Mouse (Mus musculus): ENCODE results near the gene Pmfbp1. TPM values are rescaled to one million over a fixed set of nuclear protein-coding genes. Genes with fewer than 3 reads are reported as not detected.

Gene Pmfbp1
- polyA plus RNA-seq, 1 experiment from 2014 or later = 1.3 TPM

DNA sequence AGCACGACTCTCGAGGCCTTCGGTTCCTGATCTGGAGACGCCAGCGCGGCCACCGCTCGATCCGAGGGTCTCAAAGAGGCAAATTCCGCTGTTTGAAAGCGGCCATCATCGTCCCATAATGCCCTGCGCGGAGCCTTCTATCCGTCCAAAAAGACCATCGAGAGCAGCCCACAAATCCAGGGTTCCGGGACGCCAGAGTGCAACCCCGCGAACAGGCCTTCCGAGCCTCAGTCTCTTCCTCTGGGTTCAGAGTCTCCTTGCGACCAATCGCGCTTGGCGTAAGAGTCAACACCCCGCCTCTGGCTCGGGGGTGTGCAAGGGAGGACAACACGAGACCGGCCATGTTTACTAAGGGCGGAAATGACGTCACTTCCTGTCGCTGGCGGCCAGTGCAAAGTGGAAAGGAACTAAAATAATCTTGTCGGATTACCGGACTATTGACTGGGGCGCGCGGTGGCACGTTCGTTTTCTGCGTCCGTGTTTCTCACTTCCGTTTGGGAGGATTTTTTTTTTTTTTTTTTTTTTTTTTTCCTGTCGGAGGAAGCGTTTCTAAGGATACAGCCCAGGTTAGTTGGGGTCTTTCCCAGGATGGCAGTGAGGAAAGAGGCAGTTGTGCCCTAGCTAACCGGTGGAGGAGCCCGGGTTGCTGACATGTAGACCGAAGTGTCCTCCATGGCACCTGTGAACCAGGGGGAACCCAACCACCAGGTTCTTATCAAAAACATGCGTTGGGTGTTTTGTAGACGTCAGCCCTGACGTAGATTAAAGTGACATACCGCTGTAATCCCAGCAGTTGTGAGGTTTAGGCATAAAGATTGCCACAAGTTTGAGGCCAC lies 71.9 kb downstream of the Pmfbp1 start, which contains the start of the genes Dhx38 and Txnl4b:
Dhx38 (minus strand) TSS at position 364 of the 836 bp plus-strand sequence.
Txnl4b (plus strand) TSS at position 395 of the 836 bp plus-strand sequence.
- Histone ChIP-seq H3K4me3 (ENCODE audit: low read length) (peak within 1 kb of the TSS; percentile 93), H3K27ac (ENCODE audit: low read depth, low read length) (peak within 1 kb of the TSS; percentile 91), H3K27me3 (replicated peaks; ENCODE audit: control insufficient read depth, insufficient read depth, low read length) (no peaks in the 10 kb centered on the region), H3K36me3 (ENCODE audit: control insufficient read depth, insufficient read depth, low read length) (peaks cover 20% of the 10 kb centered on the region), H3K9ac (ENCODE audit: low read depth, low read length) (peak within 1 kb of the TSS; percentile 95), H3K9me3 (ENCODE audit: control insufficient read depth, low read length) (no peaks in the 10 kb centered on the region), H3K4me2 (ENCODE audit: low read length) (peak within 1 kb of the TSS; percentile 79), H3K4me1 (ENCODE audit: control insufficient read depth, insufficient read depth, low read depth, low read length) (peaks cover 16% of the 10 kb centered on the region)
- ATAC-seq = peak; percentile 100
- under 1% methylated on average over 51 of the region's 52 CpGs for WGBS

DNA sequence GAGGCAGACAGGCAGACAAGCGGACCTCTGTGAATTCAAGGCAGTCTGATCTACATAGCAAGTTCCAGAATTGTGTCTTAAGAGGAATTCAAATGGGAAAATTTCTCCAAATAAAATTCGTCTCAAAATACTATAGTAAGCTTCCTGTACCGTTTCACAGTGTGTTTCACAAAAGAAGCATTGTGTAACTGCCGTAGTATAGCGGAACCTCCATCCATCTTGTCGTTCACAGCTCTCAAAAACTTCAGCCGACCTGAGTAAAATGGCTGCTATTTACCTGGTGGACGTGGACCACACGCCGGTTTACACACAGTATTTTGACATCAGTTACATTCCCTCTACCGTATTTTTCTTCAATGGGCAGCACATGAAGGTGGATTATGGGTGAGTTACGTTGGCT lies 77.3 kb downstream of the Pmfbp1 start:
- Histone ChIP-seq H3K36me3 (ENCODE audit: control insufficient read depth, insufficient read depth, low read length) (peaks cover 8% of the 10 kb centered on the region; the same call in 1 of the 2 replicates), H3K4me3 (ENCODE audit: low read length) (no peak overlapping the region), H3K27me3 (replicated peaks; ENCODE audit: control insufficient read depth, insufficient read depth, low read length) (no peaks in the 10 kb centered on the region), H3K4me1 (ENCODE audit: control insufficient read depth, insufficient read depth, low read depth, low read length) (peaks cover 9% of the 10 kb centered on the region), H3K4me2 (ENCODE audit: low read length) (no peak overlapping the region), H3K9ac (ENCODE audit: low read depth, low read length) (no peak overlapping the region), H3K9me3 (ENCODE audit: control insufficient read depth, low read length) (no peaks in the 10 kb centered on the region), H3K27ac (ENCODE audit: low read depth, low read length) (no peak overlapping the region)
- 89% methylated on average over 12 of the region's 12 CpGs for WGBS
- ATAC-seq = no peak

DNA sequence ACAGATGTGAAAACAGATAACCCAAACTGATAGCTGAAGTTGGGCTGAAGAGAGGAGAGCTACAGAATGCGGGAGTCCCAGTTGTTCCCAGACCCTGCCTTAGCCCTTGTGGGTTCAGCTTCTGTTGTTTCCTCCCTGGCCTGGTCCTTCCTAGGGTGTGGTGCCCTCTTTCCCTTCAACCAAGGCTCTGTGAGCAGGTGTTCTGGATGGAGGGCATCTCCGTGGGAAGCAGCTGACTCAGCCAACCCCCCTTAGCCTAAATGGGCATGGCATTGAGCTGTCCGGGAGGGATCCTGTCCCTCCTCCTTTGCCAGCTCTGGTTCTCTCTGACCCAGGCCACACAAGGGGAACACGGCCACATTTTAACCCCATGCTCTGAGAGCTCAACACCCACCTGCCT lies 82.5 kb downstream of the Pmfbp1 start:
- H3K4me3 ChIP-seq (ENCODE audit: low read length) = no peak overlapping the region
- H3K36me3 ChIP-seq (ENCODE audit: control insufficient read depth, insufficient read depth, low read length) = peaks cover 3% of the 10 kb centered on the region; the same call in 1 of the 2 replicates
- WGBS = 86% methylated on average over 4 of the region's 4 CpGs
- ATAC-seq = no peak
- no peak overlapping the region for H3K27ac ChIP-seq (ENCODE audit: low read depth, low read length)
- no peaks in the 10 kb centered on the region for H3K9me3 ChIP-seq (ENCODE audit: control insufficient read depth, low read length)
- H3K4me1 ChIP-seq (ENCODE audit: control insufficient read depth, insufficient read depth, low read depth, low read length) = no peaks in the 10 kb centered on the region
- H3K9ac ChIP-seq (ENCODE audit: low read depth, low read length) = no peak overlapping the region
- H3K4me2 ChIP-seq (ENCODE audit: low read length) = no peak overlapping the region
- no peaks in the 10 kb centered on the region for H3K27me3 ChIP-seq (replicated peaks; ENCODE audit: control insufficient read depth, insufficient read depth, low read length)

DNA sequence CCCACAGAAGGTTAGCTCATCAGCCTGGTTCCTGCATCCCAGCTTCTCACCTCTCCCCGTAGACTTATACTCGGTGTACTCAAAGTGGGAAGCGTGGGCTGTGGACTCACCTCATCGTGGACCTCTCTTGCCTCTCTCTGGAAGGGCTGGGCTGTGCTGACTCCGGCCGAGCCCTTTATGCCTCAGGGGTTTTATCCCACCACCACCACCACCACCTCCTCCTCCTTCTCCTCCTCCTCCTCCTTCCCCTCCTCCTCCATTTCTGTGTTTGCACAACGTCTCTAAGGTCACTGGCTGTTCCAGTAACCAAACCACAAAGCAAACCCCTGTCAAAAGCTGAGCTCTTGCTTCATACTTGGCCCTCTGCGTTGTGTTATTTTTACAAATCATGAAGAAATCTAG lies 85.1 kb downstream of the Pmfbp1 start, which contains the start of gene Hp:
Hp (minus strand) TSS at position 273 of the 402 bp plus-strand sequence.
- H3K9ac ChIP-seq (ENCODE audit: low read depth, low read length) = no peak within 1 kb of the TSS
- H3K27me3 ChIP-seq (replicated peaks; ENCODE audit: control insufficient read depth, insufficient read depth, low read length) = no peaks in the 10 kb centered on the region
- no peaks in the 10 kb centered on the region; the same call in 1 of the 2 replicates for H3K9me3 ChIP-seq (ENCODE audit: control insufficient read depth, low read length)
- H3K4me2 ChIP-seq (ENCODE audit: low read length) = no peak within 1 kb of the TSS
- H3K27ac ChIP-seq (ENCODE audit: low read depth, low read length) = no peak within 1 kb of the TSS
- 86% methylated on average over 8 of the region's 8 CpGs for WGBS
- no peaks in the 10 kb centered on the region for H3K36me3 ChIP-seq (ENCODE audit: control insufficient read depth, insufficient read depth, low read length)
- H3K4me3 ChIP-seq (ENCODE audit: low read length) = no peak within 1 kb of the TSS
- ATAC-seq = no peak
- no peaks in the 10 kb centered on the region for H3K4me1 ChIP-seq (ENCODE audit: control insufficient read depth, insufficient read depth, low read depth, low read length)

DNA sequence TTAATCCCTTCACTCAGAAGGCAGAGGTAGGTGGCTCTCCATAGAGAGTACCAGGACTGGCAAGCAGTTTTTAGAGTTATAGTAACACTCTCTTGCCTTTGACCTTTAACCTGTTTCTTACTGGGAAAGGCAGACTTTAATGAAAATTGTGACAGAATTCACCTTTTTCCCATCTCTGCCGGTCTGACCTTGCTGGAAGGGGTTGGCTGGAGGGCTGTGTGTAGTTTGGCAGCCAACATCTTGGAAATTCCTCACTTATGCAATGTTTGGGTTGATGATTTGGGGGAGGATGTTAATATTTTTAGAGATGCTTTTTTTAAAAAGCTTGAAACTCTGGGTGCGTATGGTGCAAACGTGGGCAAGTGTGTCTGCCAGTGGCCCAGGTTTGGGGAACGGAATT lies 90.5 kb downstream of the Pmfbp1 start:
- Histone ChIP-seq H3K4me2 (ENCODE audit: low read length) (no peak overlapping the region), H3K36me3 (ENCODE audit: control insufficient read depth, insufficient read depth, low read length) (no peaks in the 10 kb centered on the region), H3K27me3 (replicated peaks; ENCODE audit: control insufficient read depth, insufficient read depth, low read length) (no peaks in the 10 kb centered on the region), H3K4me1 (ENCODE audit: control insufficient read depth, insufficient read depth, low read depth, low read length) (no peaks in the 10 kb centered on the region), H3K4me3 (ENCODE audit: low read length) (no peak overlapping the region), H3K9ac (ENCODE audit: low read depth, low read length) (no peak overlapping the region), H3K27ac (ENCODE audit: low read depth, low read length) (no peak overlapping the region), H3K9me3 (ENCODE audit: control insufficient read depth, low read length) (no peaks in the 10 kb centered on the region; the same call in 1 of the 2 replicates)
- 86% methylated on average over 4 of the region's 4 CpGs for WGBS
- ATAC-seq = no peak

DNA sequence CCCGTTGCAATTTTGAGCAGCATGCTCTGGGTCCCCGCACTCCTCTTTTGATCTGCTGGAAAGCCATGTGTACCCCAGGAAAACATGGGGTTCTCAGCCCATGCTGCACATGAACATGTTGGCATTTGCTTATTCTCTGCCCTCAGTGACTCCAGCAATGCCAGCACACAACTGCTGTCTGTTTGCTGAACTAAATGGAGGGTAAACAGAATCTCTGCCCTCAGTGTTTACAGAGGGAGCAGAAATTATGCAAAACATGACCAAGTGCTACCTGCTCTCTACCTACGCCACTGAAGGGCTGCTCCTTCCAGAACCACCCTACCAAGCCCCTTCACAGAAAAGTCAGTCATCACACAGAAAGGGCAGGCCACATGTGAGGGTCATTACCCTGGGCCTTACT lies 91.0 kb downstream of the Pmfbp1 start:
- H3K27me3 ChIP-seq (replicated peaks; ENCODE audit: control insufficient read depth, insufficient read depth, low read length) = no peaks in the 10 kb centered on the region
- no peak overlapping the region for H3K4me2 ChIP-seq (ENCODE audit: low read length)
- H3K4me3 ChIP-seq (ENCODE audit: low read length) = no peak overlapping the region
- 90% methylated on average over 3 of the region's 3 CpGs for WGBS
- H3K27ac ChIP-seq (ENCODE audit: low read depth, low read length) = no peak overlapping the region
- H3K4me1 ChIP-seq (ENCODE audit: control insufficient read depth, insufficient read depth, low read depth, low read length) = no peaks in the 10 kb centered on the region
- no peak overlapping the region for H3K9ac ChIP-seq (ENCODE audit: low read depth, low read length)
- ATAC-seq = no peak
- H3K9me3 ChIP-seq (ENCODE audit: control insufficient read depth, low read length) = no peaks in the 10 kb centered on the region; the same call in 1 of the 2 replicates
- H3K36me3 ChIP-seq (ENCODE audit: control insufficient read depth, insufficient read depth, low read length) = no peaks in the 10 kb centered on the region

DNA sequence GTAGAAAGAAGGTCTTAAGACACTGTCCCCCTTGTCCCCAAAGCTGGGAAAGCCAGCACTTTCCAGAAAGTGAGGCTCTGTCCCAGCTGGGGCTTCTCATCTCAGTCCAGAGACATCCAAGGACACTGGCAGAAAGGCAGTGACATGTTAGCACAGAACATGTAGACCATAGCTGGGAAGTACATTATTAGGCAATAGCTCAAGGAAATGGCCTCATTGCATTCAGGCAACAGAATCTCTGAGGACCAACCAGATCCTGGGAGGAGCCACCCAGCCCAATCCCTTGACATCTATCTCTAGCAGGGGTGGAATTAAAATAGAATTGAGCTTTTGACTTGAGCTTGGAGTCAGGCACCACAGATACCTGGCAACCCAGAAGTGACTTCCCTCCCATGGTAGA lies 91.8 kb downstream of the Pmfbp1 start:
- no peak overlapping the region for H3K4me2 ChIP-seq (ENCODE audit: low read length)
- no peaks in the 10 kb centered on the region for H3K36me3 ChIP-seq (ENCODE audit: control insufficient read depth, insufficient read depth, low read length)
- H3K4me1 ChIP-seq (ENCODE audit: control insufficient read depth, insufficient read depth, low read depth, low read length) = no peaks in the 10 kb centered on the region
- ATAC-seq = no peak
- H3K27ac ChIP-seq (ENCODE audit: low read depth, low read length) = no peak overlapping the region
- no peak overlapping the region for H3K9ac ChIP-seq (ENCODE audit: low read depth, low read length)
- no peaks in the 10 kb centered on the region; the same call in 1 of the 2 replicates for H3K9me3 ChIP-seq (ENCODE audit: control insufficient read depth, low read length)
- no peak overlapping the region for H3K4me3 ChIP-seq (ENCODE audit: low read length)
- no peaks in the 10 kb centered on the region for H3K27me3 ChIP-seq (replicated peaks; ENCODE audit: control insufficient read depth, insufficient read depth, low read length)

DNA sequence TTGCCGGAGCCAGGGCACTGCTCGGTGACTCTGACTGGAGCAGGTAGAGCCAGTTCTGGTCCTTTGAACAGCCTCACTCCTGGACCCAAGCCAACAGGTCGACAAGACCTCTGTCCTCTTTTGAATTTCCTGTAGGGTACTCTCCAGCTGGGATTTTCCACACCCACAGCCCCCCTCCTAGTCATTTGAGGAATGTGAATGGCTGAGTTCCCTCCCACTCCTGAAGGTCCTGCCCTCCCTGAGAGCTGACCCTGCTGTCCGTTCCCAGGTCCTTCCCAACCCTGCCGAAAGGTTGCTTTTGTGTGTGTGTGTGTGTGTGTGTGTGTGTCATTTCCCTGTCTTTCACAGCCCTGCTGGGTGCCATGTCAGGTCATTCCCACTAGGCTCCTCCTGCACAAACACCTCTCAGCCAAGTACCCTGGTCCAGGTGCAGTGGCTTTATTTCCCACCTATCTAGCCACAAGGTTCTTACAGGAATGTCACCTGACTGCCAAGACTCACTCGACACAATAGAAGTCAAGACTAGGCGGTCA lies 93.2 kb downstream of the Pmfbp1 start:
- Histone ChIP-seq H3K4me2 (ENCODE audit: low read length) (no peak overlapping the region), H3K9me3 (ENCODE audit: control insufficient read depth, low read length) (no peaks in the 10 kb centered on the region; the same call in 1 of the 2 replicates), H3K27me3 (replicated peaks; ENCODE audit: control insufficient read depth, insufficient read depth, low read length) (no peaks in the 10 kb centered on the region), H3K27ac (ENCODE audit: low read depth, low read length) (no peak overlapping the region), H3K36me3 (ENCODE audit: control insufficient read depth, insufficient read depth, low read length) (no peaks in the 10 kb centered on the region; the same call in 1 of the 2 replicates), H3K4me1 (ENCODE audit: control insufficient read depth, insufficient read depth, low read depth, low read length) (no peaks in the 10 kb centered on the region), H3K4me3 (ENCODE audit: low read length) (no peak overlapping the region), H3K9ac (ENCODE audit: low read depth, low read length) (no peak overlapping the region)
- WGBS = 71% methylated on average over 7 of the region's 7 CpGs
- ATAC-seq = no peak

DNA sequence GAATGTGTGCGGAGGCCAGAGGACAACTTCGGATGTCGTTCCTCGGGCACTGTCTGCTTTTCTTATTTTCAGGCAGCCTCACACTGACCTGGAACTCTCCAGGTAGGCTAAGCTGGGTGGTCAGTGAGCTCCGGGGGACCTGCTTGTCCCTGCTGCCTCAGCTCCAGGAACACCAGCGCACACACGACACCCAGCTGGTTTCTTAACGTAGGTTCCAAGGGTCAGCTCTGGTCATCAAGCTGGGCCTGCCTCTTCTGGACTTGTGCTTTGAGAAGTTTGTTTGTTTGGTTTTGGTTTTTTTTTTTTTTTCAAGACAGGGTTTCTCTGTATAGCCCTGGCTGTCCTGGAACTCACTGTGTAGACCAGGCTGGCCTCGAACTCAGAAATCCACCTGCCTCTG lies 97.1 kb downstream of the Pmfbp1 start:
- 85% methylated on average over 9 of the region's 9 CpGs for WGBS
- no peaks in the 10 kb centered on the region for H3K27me3 ChIP-seq (replicated peaks; ENCODE audit: control insufficient read depth, insufficient read depth, low read length)
- no peak overlapping the region for H3K27ac ChIP-seq (ENCODE audit: low read depth, low read length)
- ATAC-seq = no peak
- no peak overlapping the region for H3K9ac ChIP-seq (ENCODE audit: low read depth, low read length)
- no peak overlapping the region for H3K4me3 ChIP-seq (ENCODE audit: low read length)
- H3K4me2 ChIP-seq (ENCODE audit: low read length) = no peak overlapping the region
- H3K4me1 ChIP-seq (ENCODE audit: control insufficient read depth, insufficient read depth, low read depth, low read length) = no peaks in the 10 kb centered on the region
- peaks cover 6% of the 10 kb centered on the region for H3K36me3 ChIP-seq (ENCODE audit: control insufficient read depth, insufficient read depth, low read length)
- H3K9me3 ChIP-seq (ENCODE audit: control insufficient read depth, low read length) = no peaks in the 10 kb centered on the region
